Comparison of ENCODE assay signal across 8 mouse cellular contexts in genomic region chr10:128458348-128458718, GRCm38 (mm10). TPM values are rescaled to one million over a fixed set of nuclear protein-coding genes. Genes with fewer than 3 reads are reported as not detected.
DNase-seq lines count a peak whose midpoint lies in the region; TF ChIP-seq lines count a peak whose summit lies in the region.

No protein-coding gene starts in this region.

- no peak for TF ChIP-seq CTCF in gastrocnemius, adult 2 months (IDR thresholded peaks at IDR 0.05)

- DNase-seq in WW6 (ENCODE audit: low read depth, low spot score) = peak; percentile 65
- peak; percentile 95 to 98 for DNase-seq in cerebellum, postnatal 4 days (ENCODE audit: low spot score in 2 of 2)
- peak; percentile 88 for DNase-seq in gastrocnemius, adult 2 months
- peak; percentile 86 for DNase-seq in induced T-regulatory cell, adult 2 months (ENCODE audit: low read depth)
- peak; percentile 70 to 94 for DNase-seq in left cerebral cortex, adult 9 months (ENCODE audit: low spot score in 2 of 2)
- peak; percentile 94 to 98 for DNase-seq in right cerebral cortex, adult 2 months (ENCODE audit: low spot score in 2 of 2)
- peak; percentile 92 for DNase-seq in urinary bladder, postnatal 14 days (ENCODE audit: low spot score)

- no peaks in the 10 kb centered on the region for H3K9me3 ChIP-seq in megakaryocyte, embryonic 14.5 days

- peak overlapping the region; percentile 92 for H3K4me3 ChIP-seq in gastrocnemius, adult 2 months
- peak overlapping the region; percentile 98 for H3K4me3 ChIP-seq in megakaryocyte, embryonic 14.5 days (replicated peaks)

- intact Hi-C loops in gastrocnemius, adult 2 months (cut with DNase I) = no loop called here

- no peaks in the 10 kb centered on the region for H3K27me3 ChIP-seq in megakaryocyte, embryonic 14.5 days (replicated peaks)

- peaks cover 27% of the 10 kb centered on the region for H3K36me3 ChIP-seq in megakaryocyte, embryonic 14.5 days (replicated peaks; ENCODE audit: low read length)

- H3K4me1 ChIP-seq in megakaryocyte, embryonic 14.5 days = peaks cover 50% of the 10 kb centered on the region

- H3K27ac ChIP-seq in gastrocnemius, adult 2 months = peak overlapping the region; percentile 93

RNA-seq across cellular contexts. Expression of gene Smarcc2, which starts 0.7 kb away (rescaled TPM):
- 10 to 100 TPM; 46.5 to 53.2 TPM for total RNA-seq in gastrocnemius, adult 2 months (2021)
- 86.7 and 138 TPM in 2 replicates for polyA plus RNA-seq in megakaryocyte, embryonic 14.5 days (2012; ENCODE audit: insufficient read depth, low replicate concordance)

RNA-seq across cellular contexts. Expression of gene Myl6, which starts 35.6 kb away (rescaled TPM):
- 100 to 1,000 TPM; 171 to 179 TPM for total RNA-seq in gastrocnemius, adult 2 months (2021)
- polyA plus RNA-seq in megakaryocyte, embryonic 14.5 days (2012; ENCODE audit: insufficient read depth, low replicate concordance) = 175 and 2,406 TPM in 2 replicates

RNA-seq across cellular contexts. Expression of gene Myl6b, which starts 40.2 kb away (rescaled TPM):
- total RNA-seq in gastrocnemius, adult 2 months (2021) = 10 to 100 TPM in 1 of 2 experiments, 1 to 10 TPM in 1; 6.5 to 17.8 TPM
- polyA plus RNA-seq in megakaryocyte, embryonic 14.5 days (2012; ENCODE audit: insufficient read depth, low replicate concordance) = 9.5 and 15.9 TPM in 2 replicates

RNA-seq across cellular contexts. Expression of gene Rnf41, which starts 46.9 kb away (rescaled TPM):
- 10 to 100 TPM; 13.3 to 13.4 TPM for total RNA-seq in gastrocnemius, adult 2 months (2021)
- 17.0 and 19.5 TPM in 2 replicates for polyA plus RNA-seq in megakaryocyte, embryonic 14.5 days (2012; ENCODE audit: insufficient read depth, low replicate concordance)

RNA-seq across cellular contexts. Expression of gene Nabp2, which starts 47.0 kb away (rescaled TPM):
- 10 to 100 TPM; 56.7 to 59.0 TPM for total RNA-seq in gastrocnemius, adult 2 months (2021)
- 458 and 1,055 TPM in 2 replicates for polyA plus RNA-seq in megakaryocyte, embryonic 14.5 days (2012; ENCODE audit: insufficient read depth, low replicate concordance)

Comparison
In these comparisons a context has a peak if more than half of its experiments do, and no peak if none do; other contexts are left out.
1. Peak in every context shown above with its lines: DNase-seq, H3K4me3 ChIP-seq and H3K27ac ChIP-seq.